Mouse (Mus musculus) adrenal gland, postnatal 14 days (tissue): ENCODE measurements around the gene Pus1. TPM values are rescaled to one million over a fixed set of nuclear protein-coding genes. Genes with fewer than 3 reads are reported as not detected.
"Not testable (repeated sequence)": the region's sequence is repeated elsewhere in the genome, so short reads cannot be mapped to it uniquely, and the experiment has no call there.

Source experiments
- DNase-seq: peaks from one replicate; pipeline ENCODE4 v3.0.0; 2021; ENCODE audit warnings: mixed read lengths
- total RNA-seq: library from RNA; stranded (reverse); gene quantifications from 2 replicates; pipeline ENCODE4 v1.2.3, GENCODE M21; 2021

Gene Pus1
- total RNA-seq, 1 experiment from 2014 or later, result 38.5 TPM

DNA sequence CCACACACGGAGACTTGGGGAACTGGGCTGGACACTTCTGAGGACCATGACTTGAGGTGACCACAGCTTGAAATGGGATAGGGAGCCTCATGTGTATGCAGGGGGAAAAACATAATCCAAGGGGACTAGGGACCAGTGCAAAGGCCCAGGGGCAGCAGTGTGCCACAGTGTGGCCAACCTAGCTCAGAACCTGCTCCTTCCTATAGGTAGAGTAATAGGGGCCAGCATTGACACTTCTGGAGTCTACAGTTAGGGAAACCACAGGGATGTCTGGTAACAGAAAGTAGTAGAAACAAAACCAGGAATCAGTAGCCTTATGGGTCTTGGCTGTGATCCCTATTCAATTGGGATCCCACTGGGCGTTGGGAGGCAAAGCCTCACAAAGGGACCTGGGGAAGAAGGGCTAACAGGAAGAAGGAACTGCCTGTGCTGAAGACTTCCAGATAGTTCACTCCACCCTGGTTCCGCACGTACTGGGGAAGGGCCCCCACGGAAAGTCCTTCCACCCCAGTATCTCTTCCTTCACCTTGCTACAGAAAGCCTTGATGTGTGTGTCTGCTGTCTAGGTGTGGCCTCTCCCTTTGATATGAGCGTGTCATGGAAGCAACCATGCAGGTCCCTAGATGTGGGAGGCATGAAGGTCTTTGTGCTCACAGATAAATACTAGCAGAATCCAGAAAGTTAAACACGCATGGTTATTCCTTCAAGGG, 1.2 kb upstream of the Pus1 start:
- no peak for DNase-seq

DNA sequence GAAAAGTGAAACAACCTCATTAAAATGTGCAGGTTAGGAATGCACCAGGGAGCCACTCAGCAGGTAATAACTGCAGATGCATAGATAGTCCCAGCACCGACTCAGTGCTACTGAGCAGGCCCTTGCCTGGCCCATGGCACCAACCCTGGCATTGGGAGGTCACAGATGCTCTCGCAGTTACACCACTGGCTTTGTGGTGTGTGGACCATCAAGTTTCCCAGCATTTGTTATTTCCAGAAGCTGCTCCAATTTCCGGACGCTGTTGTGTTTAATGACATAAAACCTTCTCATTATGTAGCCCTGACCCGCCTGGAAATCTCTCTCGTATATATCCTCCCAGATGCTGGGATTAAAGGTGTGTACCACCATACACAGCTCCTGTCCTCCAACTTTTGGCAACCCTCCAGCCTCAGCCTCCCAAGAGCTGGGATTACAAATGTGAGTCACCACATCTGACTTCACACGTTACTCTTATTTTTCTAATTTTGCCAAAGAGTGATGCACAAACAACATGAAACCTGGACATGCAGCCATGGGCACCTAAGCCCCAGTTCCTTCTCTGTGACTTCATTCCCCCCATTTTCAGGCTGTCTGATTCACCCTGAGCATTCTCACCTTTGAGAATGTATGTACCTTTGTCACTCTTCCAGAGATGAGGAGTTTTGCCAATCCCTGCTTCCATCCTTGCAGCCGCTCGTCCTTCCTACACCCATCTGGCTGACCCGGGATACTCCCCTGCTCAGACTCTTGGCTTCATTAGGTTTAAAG, 486 bp upstream of the Pus1 start:
- no peak for DNase-seq

DNA sequence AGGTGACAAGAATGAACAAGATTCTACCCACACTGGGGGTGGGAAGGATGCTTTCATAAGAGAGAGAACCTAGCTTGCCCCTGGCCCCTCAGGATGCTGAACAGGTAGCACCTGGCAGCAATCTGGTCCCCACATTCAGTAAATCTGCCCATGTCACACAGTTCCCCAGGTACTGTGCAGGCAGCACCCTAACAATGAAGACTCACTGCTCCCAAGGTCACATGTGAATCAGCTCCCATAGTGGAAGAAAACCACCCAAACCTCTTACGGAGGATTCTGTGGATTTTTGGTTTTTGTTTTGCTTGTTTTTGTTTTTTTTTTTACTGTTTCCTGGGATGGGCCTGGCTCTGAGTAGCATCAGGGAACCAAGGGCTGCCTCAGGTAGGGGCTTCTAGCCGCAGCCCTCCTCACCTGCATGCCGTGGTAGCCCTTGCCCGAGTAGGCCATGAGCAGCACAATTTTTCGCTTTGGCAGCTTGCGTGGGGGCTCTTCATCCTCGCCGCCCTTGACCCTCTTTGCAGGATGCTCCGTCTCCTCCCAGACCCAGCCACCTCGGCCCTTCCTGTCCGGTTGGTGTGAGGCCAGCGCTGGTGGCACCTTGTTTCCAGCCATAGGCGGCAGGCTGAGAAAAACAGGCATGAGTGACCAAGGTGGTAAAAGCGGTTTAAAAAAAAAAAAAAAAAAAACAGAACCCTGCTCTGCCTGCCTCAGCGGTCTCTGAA, 1.0 kb downstream of the Pus1 start:
- DNase-seq, result peak; percentile 39

DNA sequence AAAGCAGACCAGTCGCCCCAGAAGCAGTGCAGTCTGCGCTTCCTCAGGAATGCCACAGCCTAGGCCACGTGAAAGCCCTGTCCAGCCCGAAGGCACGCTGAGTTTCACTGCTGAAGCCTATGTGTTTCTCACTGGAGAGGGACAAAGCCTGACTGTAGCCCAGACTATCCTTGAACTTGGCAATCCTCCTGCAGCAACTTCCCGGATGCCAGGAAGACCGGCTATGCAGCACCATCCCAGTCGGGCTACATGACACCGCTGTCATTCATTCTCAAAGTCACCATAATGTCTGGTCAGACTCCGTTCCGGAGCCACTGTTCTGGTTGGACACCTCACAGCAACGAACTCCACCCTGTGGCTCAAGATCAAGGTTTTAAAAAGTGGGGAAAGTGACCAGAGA, 2.2 kb downstream of the Pus1 start:
- DNase-seq, result no peak

DNA sequence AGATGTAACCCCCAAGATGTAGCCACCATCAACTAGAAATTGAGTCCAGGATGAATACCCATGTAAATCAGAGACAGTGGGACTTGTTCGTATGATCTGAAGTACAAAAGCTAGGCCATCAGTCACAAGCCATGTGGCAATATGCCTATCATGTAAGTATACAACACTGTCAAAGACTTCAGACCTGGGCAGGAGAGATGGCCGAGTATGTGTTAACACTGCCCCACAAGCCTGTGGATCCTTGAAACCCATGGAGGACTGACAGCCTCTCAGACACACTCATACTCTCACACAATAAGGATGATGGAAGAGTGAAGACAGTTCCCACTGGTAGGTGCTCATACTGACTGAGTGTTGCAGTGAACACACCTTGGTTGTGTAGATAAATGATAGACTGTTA, 4.3 kb downstream of the Pus1 start:
- DNase-seq, result no peak

DNA sequence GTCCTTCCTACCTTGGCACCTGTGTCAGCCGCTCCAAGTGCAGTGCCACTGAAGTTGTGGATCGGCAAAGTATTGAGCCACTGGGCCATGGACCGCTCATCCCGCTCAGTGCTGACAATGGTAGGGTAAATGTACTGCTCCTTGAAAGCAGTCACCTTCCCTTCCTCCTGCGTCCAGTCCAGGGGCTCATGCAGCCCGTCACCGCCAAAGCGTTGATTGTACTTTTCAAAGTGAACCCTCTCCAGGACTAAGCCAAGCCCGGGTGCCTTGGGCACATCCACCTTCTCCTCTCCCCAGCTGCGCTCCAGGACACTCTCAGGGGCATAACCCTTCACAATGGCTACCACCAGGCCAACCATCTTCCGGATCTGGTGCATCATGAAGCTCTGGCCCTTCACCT, 5.9 kb downstream of the Pus1 start:
- no peak for DNase-seq

DNA sequence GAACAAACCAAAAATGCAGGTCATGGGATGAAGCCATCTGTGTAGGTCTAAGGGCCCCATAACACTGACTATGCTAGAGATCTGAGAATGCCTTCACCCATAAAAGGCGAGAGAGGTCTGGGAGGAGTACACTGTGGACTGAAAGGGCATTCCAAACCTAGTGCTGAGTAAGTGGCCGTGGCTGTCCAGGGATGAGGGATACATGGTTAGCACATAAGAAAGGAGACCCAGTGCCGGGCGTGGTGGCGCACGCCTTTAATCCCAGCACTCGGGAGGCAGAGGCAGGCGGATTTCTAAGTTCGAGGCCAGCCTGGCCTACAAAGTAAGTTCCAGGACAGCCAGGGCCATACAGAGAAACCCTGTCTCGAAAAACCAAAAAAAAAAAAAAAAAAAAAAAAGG, 7.5 kb downstream of the Pus1 start:
- not testable (repeated sequence) for DNase-seq

DNA sequence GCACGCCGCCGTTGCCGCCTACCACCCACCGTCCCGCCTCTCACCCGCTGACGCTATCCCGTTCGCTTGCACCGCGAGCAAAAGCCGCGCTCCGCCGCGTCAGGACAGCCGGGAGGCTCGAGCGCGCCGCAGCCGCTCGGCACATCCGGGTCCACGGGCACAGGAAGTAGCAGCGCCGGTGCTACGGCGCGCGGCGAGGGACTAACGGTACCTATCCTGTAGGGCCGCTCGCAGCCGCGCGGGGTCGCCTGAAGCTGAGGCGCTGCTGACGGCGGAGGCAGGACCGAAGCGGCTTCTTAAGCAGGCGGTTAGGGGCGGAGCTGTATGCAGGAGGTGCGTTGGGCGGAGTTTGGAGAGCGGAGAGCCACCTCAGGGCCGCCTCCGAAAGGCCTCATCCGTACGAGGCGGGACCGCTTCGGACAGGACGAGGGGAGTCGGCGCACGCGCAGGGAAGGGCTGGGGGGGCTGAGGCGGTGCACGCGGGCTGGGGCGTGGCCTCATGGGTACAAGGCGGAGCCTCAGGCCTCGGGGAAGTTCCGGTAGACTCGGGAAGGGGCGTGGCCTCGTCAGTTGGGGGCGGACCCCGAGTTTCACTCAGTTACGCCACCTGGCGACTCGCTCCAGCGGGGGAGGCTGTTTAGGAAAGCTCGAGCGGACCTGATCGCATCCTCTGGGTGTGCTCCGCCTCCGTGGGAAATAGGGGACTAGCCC, 9.9 kb downstream of the Pus1 start, which contains the start of gene Ep400:
Gene Ep400, minus strand, starts transcription at position 270 of the 711 bp plus-strand sequence.
- peak; percentile 100 for DNase-seq

DNA sequence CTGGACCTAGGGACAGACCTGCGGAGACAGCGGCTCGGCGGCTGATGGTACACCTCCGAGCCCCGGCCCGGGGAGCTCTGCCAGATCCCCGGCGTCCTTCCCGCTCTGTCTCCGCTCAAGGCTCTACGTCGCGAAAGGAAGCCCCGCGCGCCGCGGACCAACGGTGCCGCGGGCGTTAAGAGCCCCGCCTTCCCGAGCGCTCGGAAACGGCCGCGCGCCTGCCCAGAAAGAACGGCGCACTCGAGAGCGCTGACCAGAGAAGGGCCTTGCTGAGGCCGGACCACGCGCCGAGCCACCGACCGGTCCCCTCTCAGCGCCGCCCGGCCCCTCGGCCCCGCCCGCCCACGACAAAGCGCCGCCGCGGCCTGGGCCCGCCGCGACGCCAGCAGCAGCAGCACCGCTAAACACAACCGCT, 10.4 kb downstream of the Pus1 start:
- peak; percentile 76 for DNase-seq

DNA sequence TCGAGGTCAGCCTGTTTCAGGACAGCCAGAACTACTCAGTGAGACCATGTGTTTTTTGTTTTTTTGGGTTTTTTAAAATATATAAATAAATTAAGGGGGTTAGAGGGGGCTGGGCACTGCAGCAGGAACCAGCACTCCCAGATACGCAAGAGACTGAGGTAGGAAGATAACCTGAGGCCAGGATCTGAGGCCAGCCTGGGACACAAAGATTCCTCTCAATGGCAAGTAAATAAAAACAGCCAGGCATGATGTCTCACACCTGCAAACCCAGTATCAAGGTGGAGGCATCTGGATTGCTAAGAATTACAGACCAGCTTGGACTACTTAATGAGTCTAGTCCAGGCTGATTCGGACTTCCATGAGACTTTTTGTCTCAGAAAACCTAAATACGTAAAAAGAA, 11.2 kb downstream of the Pus1 start:
- DNase-seq, result no peak

DNA sequence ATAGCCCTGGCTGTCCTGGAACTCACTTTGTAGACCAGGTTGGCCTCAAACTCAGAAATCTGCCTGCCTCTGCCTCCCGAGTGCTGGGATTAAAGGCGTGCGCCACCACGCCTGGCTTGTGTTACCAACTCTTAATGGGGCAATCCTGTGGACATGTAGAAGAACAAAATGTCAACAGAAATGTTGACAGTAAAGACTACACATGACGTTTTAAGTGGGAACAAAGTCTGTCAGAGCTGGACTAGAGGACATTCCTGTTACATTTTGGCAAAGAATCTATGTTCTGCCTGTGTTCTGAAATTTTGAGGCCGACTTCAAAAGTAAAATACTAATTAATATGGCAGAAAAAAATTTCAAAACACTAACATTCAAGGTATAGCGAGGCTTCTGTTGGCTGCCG, 16.6 kb downstream of the Pus1 start:
- DNase-seq, result no peak

DNA sequence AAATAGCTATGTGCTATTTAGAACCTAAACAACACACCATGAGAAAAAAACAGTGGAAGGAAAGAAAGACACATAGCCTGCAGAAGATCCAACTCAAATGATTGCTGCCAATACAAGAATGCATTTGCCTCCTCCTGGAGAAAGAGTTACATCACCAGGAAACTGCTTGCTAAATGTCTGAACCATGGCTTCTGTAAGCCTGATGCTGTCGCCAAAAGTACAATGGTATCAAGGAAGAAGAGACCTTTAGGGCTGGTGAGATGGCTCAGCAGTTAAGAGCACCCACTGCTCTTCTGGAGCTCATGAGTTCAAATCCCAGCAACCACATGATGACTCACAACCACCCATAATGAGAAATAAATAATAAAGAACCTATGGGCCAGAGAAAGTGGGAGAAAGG, 35.4 kb downstream of the Pus1 start:
- no peak for DNase-seq

DNA sequence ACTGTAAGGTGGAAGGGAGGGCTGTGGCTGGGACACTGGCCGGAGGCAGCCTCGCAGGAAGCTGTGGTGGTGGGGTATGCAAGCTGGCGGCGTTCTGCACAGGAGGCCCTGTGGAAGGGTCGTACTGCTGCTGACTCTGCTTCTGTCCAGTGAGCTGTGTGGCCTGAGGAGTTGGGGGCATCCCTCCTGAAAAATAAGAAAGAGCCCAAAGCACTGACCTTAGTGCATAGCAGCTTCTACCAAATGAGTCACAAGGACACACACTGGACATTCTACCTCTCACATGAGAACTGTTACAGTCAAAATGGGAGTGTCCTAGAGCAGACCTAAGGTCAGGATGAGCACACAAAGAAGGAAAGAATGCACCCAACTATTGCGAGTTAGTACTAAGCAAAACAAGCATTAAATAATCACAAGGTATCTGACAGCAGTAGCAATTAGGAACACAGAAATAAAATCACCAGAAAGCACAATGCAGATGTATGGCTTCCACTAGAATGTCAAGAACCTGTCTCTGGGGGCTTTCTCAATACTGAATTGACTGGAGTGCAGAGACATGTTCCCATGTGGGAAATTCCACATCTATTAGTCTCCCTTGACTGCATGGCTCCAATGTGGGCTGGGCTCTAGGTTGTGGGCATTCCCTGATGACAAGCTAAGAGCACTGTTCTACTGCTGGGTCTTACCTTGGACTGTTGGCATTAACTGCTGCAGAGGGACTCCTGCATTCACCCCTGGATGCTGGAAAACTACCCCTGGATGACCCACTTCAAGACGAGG, 40.8 kb downstream of the Pus1 start:
- peak; percentile 22 for DNase-seq

DNA sequence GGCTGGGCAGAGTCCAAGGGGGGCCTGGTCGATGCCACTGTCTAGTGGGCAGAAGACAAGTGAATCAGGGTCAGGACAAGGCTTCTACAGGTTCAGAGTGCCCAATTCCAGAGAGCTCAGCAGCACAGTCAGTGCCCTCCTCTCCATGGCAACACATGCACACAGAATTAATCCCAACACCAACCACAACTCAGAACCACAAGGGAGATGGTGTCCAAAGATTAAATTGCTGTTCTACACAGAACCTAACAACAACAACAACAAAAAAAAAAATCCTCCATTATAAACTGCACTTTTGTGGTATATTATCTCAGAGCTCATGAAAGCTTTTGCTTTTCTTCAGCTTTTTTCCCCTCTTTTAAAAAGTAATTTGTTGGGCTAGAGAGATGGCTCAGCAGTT, 44.9 kb downstream of the Pus1 start:
- no peak for DNase-seq

DNA sequence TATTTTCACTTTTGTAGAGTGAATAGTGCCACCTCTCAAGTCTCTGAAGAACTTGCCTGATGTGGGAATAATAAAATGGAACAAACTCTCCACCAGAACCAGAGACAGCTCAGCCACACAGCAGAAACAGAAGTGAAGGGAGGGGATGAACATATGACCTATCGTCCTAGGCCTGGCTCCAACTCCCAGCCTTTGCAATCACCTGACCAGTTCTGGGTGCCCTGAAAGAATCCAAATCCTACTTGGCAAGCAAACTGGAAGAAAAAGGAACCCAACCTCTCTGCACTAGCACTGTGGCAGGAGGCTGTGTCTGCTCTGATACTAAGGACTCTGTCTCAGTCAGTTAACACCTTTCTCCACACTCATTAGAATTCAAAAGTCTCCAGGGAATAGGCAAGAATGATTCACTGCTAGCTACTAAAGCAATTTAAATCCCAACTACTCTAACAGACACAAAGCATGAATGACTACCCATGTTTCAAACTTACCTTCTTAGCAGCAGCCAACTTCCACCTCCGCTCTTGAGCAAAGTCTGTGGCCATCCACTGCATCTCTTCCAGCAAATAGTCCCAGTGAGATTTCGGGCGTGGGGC, 47.1 kb downstream of the Pus1 start:
- DNase-seq, result peak; percentile 18

DNA sequence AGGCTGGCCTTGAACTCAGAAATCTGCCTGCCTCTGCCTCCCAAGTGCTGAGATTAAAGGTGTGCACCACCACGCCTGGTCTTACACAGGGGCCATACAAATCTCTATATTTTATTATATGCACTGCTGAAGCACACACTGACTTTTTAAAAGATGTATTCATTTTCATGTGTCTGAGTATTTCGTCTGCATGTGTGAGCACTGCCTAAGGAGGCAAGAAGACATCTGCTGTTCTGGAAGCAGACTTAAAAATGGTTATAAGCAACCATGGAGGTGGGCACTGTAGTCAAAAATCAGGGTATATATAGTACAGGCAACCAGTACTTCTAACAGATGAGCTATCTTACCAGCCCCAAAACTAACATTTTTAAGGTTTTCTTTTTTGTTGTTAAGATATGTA, 49.2 kb downstream of the Pus1 start:
- no peak for DNase-seq

DNA sequence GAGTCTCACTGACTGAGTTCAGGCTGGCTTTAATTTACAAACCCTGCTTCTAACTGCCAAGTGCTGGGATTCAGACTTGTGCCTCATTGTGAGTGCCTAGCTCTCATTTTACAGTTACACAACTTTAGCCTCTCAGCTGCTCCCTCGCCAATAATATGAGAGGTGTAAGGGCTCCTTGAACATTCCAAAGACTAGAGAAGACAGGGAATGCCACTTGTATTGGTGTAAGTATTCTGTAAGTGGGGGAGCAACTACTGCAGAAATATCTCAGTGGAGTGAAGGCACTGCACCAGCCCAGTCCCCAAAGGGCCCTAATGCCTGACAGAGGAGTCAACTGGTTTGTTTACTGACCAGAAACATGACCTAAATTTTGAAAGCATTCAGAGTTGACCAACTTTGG, 52.6 kb downstream of the Pus1 start:
- no peak for DNase-seq
